Mouse (Mus musculus) small intestine, adult 2 months (tissue): Measurements from ENCODE around the gene Phf20.

Experiments used
- CTCF ChIP-seq: fragments of 200-500 bp; IDR thresholded peaks from 2 replicates; pipeline ENCODE4 v1.5.1; 2012; ENCODE audit warnings: low read depth, mild to moderate bottlenecking, control low read depth, inconsistent platforms, low read length, moderate library complexity, mixed read lengths; ENCODE audit not compliant: insufficient replicate concordance, insufficient read length; ENCODE audit errors: extremely low read depth
- POLR2A ChIP-seq: fragments of 200-500 bp; IDR thresholded peaks from 2 replicates; pipeline ENCODE4 v1.6.1; 2012; ENCODE audit warnings: low read depth, mild to moderate bottlenecking, control low read depth, inconsistent platforms, low read length, moderate library complexity

- TF ChIP-seq CTCF = no peak
- no peak for TF ChIP-seq POLR2A
Observed at GRCm38 (mm10) chr2:156217786-156218185, 21.5 kb downstream of the Phf20 start.
